Mouse (Mus musculus) R1 (cell line): ENCODE measurements around the gene Ttc16.

Source experiments
- DNase-seq: peaks from one replicate; pipeline ENCODE4 v3.0.0-alpha.2; 2018; ENCODE audit warnings: low read depth, low spot score

The Ttc16 gene

DNA sequence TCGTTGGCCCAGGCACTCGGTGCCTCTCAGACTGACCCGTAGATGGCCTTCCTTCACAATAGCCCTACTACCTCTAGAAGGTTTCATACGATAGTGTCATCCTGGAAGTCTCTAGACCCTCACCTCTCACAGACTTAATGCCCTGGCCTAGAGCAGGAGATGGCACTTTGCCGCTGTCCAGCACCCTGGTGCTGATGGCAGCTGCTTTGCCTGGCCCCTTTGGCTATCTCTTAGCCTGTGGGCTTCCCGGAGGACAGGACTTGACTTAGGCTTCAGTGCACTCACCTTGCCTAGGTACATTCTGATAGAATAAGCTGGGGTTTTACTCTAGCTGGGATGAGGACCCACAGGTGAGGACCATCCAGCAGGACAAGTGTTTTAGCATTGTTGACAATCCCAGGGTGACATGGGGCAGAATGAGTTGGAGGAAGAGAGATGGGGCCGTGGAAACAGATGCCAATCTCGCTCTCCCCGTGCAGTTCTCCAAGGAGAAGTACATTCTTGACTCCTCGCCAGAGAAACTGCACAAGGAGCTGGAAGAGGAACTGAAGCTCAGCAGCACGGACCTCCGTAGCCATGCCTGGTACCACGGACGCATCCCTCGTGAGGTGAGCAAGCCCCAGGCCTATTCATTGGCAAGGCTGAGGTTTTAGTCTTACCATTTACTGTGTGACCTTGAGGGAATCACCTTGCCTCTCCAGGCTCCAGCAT, 31.0 kb downstream of the Ttc16 start:
- no peak for DNase-seq

DNA sequence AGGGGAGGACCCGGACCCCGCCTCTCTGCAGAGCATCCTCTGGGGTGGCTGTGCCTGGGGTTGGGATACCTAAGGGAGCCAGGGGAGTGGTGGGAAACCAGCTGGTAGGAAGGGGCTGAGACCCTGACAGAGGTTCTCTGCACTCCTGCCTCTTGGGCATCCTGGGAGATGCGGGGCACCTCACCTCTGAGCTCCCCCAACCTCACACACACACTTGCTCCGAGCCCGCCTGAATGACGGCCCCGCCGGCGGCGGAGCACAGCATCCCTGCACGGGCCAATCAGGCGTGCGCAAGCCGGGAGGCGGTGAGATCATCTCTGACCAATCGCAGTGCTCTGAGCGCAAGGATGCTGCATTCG, 33.3 kb downstream of the Ttc16 start:
- DNase-seq = peak; percentile 51

DNA sequence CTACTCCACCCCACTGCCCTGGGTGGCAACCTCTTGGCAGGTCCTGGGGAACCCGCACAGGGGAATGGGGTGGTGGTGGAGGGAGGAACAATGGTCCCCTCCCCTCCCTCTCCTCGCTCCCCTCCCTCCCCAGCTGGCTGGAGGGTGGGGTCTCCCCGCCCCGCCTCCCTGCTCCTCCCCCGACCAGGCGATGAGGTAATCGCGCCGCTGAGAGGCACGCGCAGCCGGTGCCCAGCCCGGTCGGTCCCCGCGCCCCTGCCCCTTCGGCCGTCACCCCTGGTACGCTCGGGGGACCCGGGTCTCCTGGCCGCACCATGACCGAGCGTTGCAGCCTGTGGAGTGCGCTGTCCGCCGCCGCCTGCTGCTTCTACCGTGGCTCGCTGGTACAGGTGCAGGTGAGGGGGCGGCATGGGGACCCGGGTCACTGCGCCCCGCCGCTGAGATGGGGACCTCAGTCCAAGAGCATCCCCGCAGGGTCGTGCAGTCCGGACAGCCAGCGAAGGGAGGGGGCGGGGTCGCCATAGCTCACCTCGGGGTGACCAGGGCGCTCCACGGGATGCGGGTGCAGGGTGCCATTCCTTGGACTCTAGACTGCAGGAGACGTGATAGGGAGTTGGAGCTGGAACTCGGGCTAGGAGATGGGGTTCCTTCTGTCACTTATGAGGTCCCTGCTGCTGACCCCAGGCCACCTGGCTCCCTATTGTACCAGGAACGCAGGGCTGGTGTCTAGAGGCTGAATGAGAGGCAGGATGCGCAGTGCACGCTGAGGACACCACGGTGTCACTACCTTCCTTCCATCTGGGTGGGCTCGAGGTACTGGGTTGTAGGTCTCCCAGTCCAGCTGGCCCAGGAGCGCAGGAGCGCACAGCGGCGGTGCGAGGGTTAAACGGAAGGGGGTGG, 33.9 kb downstream of the Ttc16 start:
- peak; percentile 62 for DNase-seq

DNA sequence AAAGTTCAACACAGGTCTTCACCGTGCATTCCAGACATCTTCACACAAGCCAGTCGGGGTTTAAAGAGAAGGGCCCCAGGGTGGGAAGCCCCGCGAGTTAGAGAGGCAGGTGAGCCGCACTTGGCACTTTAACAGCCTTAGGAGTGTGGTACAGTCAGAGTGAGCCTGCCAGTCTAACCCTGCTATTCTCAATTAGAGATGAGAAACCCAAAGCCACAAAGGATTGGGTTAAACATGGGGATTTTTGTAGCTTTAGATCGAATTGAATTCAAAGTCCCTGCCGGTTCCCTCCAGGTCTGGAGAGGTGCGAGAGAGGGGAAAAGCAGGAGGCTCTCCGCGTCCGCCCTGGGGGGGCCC, 34.5 kb downstream of the Ttc16 start, which contains the start of gene 6330409D20Rik:
Gene 6330409D20Rik (minus strand): TSS at position 101 of the 357 bp plus-strand sequence.
- DNase-seq = no peak

DNA sequence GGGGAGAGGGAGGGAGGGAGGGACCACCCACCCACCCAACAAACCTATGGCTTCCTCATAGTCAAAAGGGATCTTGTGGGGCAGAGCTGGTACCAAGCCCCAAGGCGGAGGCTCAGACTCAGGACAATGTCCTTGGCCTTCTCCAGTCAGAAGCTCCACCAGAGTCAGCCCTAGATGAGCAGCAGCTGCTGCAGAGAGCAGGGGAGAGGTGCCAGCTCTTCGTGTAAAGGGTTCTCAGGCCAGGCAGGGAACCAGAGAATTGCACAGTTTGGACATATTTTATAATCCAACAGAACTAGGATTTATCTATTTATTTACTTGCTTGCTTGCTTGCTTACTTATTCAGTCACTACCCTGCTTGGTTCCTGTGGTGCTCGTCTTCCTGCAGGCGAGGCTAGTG, 36.1 kb downstream of the Ttc16 start:
- no peak for DNase-seq

DNA sequence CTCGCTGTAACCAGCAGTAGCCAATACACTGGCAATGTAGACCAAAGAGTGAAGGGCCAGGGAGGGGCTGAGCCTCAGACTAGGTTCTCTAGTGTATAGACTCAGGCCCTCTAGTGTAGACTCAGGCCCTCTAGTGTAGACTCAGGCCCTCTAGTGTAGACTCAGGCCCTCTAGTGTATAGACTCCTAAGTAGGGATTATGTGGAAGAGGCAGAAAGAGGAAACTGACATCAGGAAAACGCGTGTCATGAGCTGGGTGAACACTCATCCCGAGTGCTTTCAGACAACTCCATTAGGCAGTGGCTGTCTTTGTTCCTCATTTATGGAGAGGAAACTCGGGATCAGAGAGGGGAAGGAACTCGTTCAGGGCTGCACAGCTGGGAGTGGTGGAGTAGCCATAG, 38.4 kb downstream of the Ttc16 start:
- no peak for DNase-seq

- DNase-seq = no peak
Observed at GRCm38 (mm10) chr2:32736306-32736829, 39.1 kb downstream of the Ttc16 start.

- DNase-seq = no peak
Observed at GRCm38 (mm10) chr2:32734933-32735332, 40.5 kb downstream of the Ttc16 start.

DNA sequence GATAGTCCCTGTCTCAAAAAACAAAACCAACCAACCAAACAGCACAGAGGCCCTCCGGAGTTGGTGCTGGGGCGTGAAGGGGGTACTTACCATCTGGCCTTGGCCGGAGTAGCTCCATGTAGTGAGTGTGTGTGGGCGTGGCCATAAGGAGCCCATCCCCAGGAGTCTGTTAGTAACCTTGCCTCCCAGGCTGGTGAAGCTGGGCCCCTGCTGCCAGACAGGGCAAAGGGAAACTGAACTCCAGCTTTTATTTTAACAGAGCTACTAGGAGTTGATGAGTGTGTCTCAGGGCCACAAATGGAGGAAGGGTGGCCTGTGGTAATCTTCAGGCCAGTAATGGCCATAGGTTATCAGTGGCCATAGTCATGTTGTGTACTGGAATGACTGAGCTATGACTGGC, 41.0 kb downstream of the Ttc16 start:
- DNase-seq = no peak

- no peak for DNase-seq
Observed at GRCm38 (mm10) chr2:32732695-32733094, 42.7 kb downstream of the Ttc16 start.

- DNase-seq = no peak
Observed at GRCm38 (mm10) chr2:32731911-32732310, 43.5 kb downstream of the Ttc16 start.

DNA sequence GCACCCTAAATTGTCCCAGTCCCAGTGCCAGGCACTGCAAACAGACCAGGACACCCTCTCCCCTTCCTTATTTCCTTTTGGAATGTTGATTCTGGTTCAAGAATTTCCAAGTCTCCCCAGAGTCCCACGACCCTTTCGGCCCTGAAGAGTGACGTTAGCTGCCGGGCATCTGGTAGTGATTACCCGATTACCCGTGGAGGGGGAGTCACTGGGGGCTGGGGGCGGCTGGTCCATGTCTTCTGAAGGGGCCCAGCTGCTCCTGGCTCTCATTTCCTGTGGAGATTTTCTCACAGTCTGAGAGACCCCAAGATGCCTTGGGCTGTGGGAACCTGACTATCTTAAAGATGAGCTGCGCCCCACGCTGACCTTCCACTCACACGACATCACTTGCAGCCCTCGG, 44.6 kb downstream of the Ttc16 start:
- no peak for DNase-seq

- DNase-seq = no peak
Observed at GRCm38 (mm10) chr2:32729547-32729946, 45.9 kb downstream of the Ttc16 start.

DNA sequence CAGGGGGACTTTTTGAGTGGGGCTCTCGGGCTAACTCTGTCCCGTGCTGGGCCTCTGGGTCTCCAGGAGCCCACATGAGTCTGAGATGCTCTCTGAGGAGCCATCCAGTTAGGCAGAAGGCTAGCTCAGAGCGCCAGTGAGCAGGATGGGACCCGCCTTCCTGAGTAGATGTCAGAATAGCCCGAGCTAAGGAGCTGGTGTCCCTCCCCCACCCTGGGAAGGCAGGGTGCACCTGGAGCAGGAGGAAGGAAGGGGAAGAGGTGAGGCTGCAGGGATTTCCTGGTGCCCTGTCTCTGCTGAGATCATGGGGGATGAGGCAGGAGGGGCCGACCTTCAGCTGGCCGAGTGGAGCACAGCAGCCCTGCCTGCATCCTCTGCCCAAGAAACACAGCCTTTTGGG, 47.0 kb downstream of the Ttc16 start:
- no peak for DNase-seq

GRCm38 (mm10) chr2:32727435-32727834, 48.0 kb downstream of the Ttc16 start:
- DNase-seq = peak; percentile 100

DNA sequence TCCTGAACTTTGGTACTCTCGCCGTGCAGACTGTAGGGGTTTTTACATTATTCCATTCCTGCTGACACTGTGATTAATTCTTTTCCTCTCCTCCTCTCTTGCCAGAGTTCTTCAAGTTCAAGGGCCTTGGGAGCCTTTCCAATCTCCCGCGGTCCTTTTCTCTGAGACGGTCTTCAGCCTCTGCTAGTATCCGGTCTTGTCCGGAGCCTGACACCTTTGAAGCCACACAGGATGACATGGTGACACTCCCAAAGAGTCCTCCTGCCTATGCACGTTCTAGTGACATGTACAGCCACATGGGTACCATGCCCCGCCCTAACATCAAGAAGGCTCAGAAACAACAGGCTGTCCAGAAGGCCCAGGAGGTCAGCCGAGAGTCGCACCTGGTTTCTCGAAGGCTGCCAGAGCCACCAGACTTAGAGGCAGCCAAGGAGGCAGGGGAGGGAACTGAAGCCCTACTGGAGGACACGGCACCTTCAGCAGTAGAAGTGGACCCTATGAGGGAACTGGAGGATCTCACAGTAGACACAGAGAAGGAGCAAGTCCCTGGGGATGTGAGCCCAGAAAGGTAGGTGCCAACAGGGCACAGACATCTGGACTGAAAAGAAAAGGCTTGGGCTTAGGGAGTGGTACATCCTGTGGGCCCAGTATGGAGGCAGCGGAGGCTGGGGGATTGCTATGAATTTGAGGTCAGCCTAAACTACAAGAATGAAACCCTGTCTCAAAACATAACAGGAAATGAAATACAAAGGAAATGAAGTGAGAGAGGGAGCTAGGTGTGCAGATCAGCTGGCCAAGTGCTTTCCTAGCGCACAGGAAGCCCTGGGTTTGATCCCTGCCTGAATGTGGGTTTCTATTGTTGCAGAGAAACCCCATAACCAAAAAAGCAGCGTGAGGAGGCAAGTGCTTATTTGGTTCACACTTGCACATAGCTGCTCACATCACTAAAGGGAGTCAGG, 50.3 kb downstream of the Ttc16 start:
- no peak for DNase-seq

- no peak for DNase-seq
Observed at GRCm38 (mm10) chr2:32724149-32724548, 51.3 kb downstream of the Ttc16 start.

DNA sequence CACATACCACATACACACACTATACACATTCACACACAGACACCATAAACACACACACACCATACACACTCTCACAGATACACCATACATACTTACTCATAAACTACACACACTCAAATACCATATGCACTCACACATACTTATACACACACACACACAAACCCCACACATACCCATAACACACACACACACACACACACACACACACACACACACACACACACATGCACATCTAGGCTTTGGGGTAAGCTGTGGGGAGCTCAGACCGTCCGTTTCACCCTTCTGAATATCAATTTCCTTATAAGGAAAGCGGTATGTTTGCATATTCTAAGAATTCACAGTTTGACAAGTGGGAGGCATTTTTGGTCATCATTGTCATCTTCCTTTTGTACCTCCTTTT, 52.9 kb downstream of the Ttc16 start:
- DNase-seq = no peak

DNA sequence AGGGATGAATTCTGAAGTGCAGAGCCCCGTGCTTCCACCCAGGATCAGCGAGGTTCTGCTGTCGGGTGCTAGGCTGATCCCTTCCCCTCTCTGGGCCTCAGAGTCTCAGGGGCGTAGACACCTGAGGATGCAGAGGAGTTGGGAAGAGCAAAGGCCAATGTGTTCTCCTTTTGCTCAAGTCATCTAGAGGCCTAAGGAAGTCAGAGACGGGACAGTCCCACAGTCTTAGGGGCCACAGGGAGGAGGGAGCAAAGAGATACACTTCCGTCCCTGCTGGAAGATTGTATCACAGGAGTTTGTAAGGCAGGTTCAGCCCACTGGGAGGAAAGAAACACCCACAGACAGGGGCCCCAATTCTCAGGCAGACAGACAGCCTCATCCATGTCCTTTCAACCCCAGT, 53.4 kb downstream of the Ttc16 start:
- no peak for DNase-seq

GRCm38 (mm10) chr2:32720681-32721229, 54.7 kb downstream of the Ttc16 start, which contains the start of gene Sh2d3c:
Gene Sh2d3c, plus strand, starts transcription at chr2:32721055.
- no peak for DNase-seq

DNA sequence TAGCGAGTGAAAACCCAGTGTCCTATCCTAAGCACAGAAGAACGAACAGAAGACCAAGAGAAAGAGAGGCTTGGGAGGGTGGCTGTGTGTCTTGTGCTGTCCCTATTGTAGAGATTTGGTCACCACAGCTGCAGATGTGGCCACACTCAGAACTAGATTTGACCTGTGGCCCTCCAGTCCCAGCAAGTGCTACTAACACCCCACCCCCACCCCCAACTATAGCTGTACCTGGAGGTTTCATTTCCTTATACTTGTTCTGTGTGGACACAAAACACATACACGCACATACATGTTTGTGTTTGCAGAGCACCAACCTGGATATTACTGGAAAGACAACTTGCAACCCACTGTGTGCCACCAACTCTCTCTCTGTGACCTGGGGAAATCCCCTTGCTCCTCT, 55.4 kb downstream of the Ttc16 start:
- no peak for DNase-seq
